Mouse (Mus musculus) heart, postnatal 0 days (tissue): ENCODE measurements around the gene Fbxl13.

ENCODE experiments used
- CTCF ChIP-seq: IDR thresholded peaks from 2 replicates; pipeline ENCODE4 v1.5.1; 2016; ENCODE audit warnings: antibody characterized with exemption, control low read depth, low read depth
- EP300 ChIP-seq: IDR thresholded peaks from 2 replicates; pipeline ENCODE4 v1.6.1; 2016; ENCODE audit warnings: antibody characterized with exemption, low read depth

DNA sequence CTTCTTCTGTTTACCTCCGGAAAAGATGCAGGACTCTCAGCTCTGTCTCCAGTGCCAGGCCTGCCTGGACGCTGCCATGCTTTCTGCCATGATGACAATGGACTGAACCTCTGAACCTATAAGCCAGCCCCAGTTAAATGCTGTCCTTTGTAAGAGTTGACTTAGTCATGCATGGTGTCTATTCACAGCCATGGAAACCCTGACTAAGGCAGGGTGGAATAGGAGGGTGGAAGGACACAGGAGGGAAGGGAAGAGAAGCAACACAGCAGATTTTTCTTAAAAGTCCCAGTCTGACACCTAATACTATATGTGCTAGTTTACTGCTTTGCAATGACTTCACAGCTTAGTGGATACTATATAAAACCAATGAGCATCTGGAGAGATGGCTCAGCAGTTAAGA, 154.0 kb downstream of the Fbxl13 start:
- TF ChIP-seq EP300, result no peak
- no peak for TF ChIP-seq CTCF
